Mouse (Mus musculus) kidney, adult 2 months (tissue): ENCODE results near the gene Slc5a7. TPM values are rescaled to one million over a fixed set of nuclear protein-coding genes. Genes with fewer than 3 reads are reported as not detected.
A peak's percentile ranks its signal among the peaks of the same experiment; 100 is the strongest.

Experiments
- DNase-seq: peaks from one replicate; pipeline ENCODE4 v3.0.0; 2021
- H3K27ac ChIP-seq: fragments of 200-500 bp; 2 replicates; pipeline ENCODE4 v1.5.1; 2012; ENCODE audit warnings: low read depth, low read length, control low read depth, inconsistent platforms; ENCODE audit not compliant: insufficient read depth
- H3K27me3 ChIP-seq: fragments of 200-500 bp; replicated peaks from 2 replicates; pipeline ENCODE4 v1.6.1; 2012; ENCODE audit warnings: mild to moderate bottlenecking, moderate library complexity, low read length, inconsistent platforms; ENCODE audit not compliant: control insufficient read depth, insufficient read depth
- H3K36me3 ChIP-seq: fragments of 200-500 bp; 2 replicates; pipeline ENCODE4 v1.6.1; 2012; ENCODE audit warnings: mild to moderate bottlenecking, moderate library complexity, low read length, inconsistent platforms; ENCODE audit not compliant: control insufficient read depth, insufficient read depth
- H3K4me1 ChIP-seq: fragments of 200-500 bp; 2 replicates; pipeline ENCODE4 v1.6.1; 2011; ENCODE audit warnings: low read length; ENCODE audit not compliant: control insufficient read depth, insufficient read depth
- H3K4me3 ChIP-seq: fragments of 200-500 bp; 2 replicates; pipeline ENCODE4 v1.5.1; 2011; ENCODE audit warnings: mild to moderate bottlenecking, low read depth, low read length, control low read depth; ENCODE audit not compliant: insufficient read depth
- CTCF ChIP-seq: fragments of 200-500 bp; conservative IDR thresholded peaks from 2 replicates; pipeline ENCODE4 v1.5.1; 2011; ENCODE audit warnings: low read depth, mild to moderate bottlenecking, control low read depth, low read length, moderate library complexity, mixed read lengths; ENCODE audit not compliant: insufficient read depth, insufficient read length
- POLR2A ChIP-seq: fragments of 200-500 bp; IDR thresholded peaks from one replicate; pipeline ENCODE4 v1.6.1; 2011; ENCODE audit warnings: low read depth, low read length, control low read depth
- WGBS: fragments of 180-500 bp; shearing (Covaris S2); methylation state at CpG from one replicate; pipeline ENCODE4 v1.1.7; 2018; 5-methylcytosine and 5-hydroxymethylcytosine counted together
- polyA plus RNA-seq: library from polyadenylated mRNA; depleted of rRNA; stranded (reverse); fragments of >200 nt; gene quantifications from 2 replicates; pipeline ENCODE4 v1.2.3, GENCODE M21; 2012; rRNA removed

Slc5a7 gene
- not detected in 2 replicates for polyA plus RNA-seq

GRCm38 (mm10) chr17:54298934-54299333 is at the start of gene Slc5a7:
Slc5a7 (minus strand) TSS chr17:54299034.
- Histone ChIP-seq H3K4me3 (no peak within 1 kb of the TSS), H3K27ac (no peak within 1 kb of the TSS), H3K27me3 (no peaks in the 10 kb centered on the region), H3K4me1 (no peaks in the 10 kb centered on the region), H3K36me3 (no peaks in the 10 kb centered on the region)
- DNase-seq, result no peak
- TF ChIP-seq CTCF (no peak), POLR2A (no peak)
- 66% methylated on average over 1 of the region's 1 CpGs for WGBS

- DNase-seq, result no peak
- H3K4me3 ChIP-seq, result no peak overlapping the region
- 76% methylated on average over 8 of the region's 8 CpGs for WGBS
- no peaks in the 10 kb centered on the region for H3K27me3 ChIP-seq
- H3K27ac ChIP-seq, result no peak overlapping the region
- TF ChIP-seq POLR2A (no peak), CTCF (no peak)
- no peaks in the 10 kb centered on the region for H3K4me1 ChIP-seq
- H3K36me3 ChIP-seq, result no peaks in the 10 kb centered on the region
Measured at GRCm38 (mm10) chr17:54347672-54348071, 48.8 kb upstream of the Slc5a7 start.

- H3K4me3 ChIP-seq, result no peak overlapping the region
- no peaks in the 10 kb centered on the region for H3K4me1 ChIP-seq
- WGBS, result 18% methylated on average over 4 of the region's 4 CpGs
- DNase-seq, result peak; percentile 19
- H3K27me3 ChIP-seq, result no peaks in the 10 kb centered on the region
- TF ChIP-seq CTCF (no peak), POLR2A (no peak)
- H3K27ac ChIP-seq, result no peak overlapping the region
- no peaks in the 10 kb centered on the region for H3K36me3 ChIP-seq
Measured at GRCm38 (mm10) chr17:54343395-54343794, 44.6 kb upstream of the Slc5a7 start.

- H3K36me3 ChIP-seq, result no peaks in the 10 kb centered on the region
- no peaks in the 10 kb centered on the region for H3K4me1 ChIP-seq
- no peaks in the 10 kb centered on the region for H3K27me3 ChIP-seq
- WGBS, result 5% methylated on average over 37 of the region's 37 CpGs
- H3K4me3 ChIP-seq, result no peak overlapping the region
- TF ChIP-seq CTCF (no peak), POLR2A (no peak)
- no peak overlapping the region for H3K27ac ChIP-seq
- no peak for DNase-seq
Measured at GRCm38 (mm10) chr17:54298232-54298924, 456 bp downstream of the Slc5a7 start.

- Histone ChIP-seq H3K36me3 (no peaks in the 10 kb centered on the region), H3K4me3 (no peak overlapping the region), H3K27me3 (no peaks in the 10 kb centered on the region), H3K27ac (no peak overlapping the region), H3K4me1 (no peaks in the 10 kb centered on the region)
- TF ChIP-seq CTCF (no peak), POLR2A (no peak)
- no peak for DNase-seq
Measured at GRCm38 (mm10) chr17:54250783-54251182, 48.1 kb downstream of the Slc5a7 start.

- H3K27ac ChIP-seq, result no peak overlapping the region
- H3K4me3 ChIP-seq, result no peak overlapping the region
- no peaks in the 10 kb centered on the region for H3K36me3 ChIP-seq
- H3K27me3 ChIP-seq, result no peaks in the 10 kb centered on the region
- TF ChIP-seq CTCF (no peak), POLR2A (no peak)
- no peaks in the 10 kb centered on the region for H3K4me1 ChIP-seq
- DNase-seq, result no peak
Measured at GRCm38 (mm10) chr17:54243650-54244300, 55.1 kb downstream of the Slc5a7 start.

GRCm38 (mm10) chr17:54239435-54239834 is 59.4 kb downstream of the Slc5a7 start:
- DNase-seq, result no peak
- TF ChIP-seq POLR2A, result no peak
- no peak for TF ChIP-seq CTCF
- WGBS, result 72% methylated on average over 8 of the region's 8 CpGs
- Histone ChIP-seq H3K27me3 (no peaks in the 10 kb centered on the region), H3K4me1 (no peaks in the 10 kb centered on the region), H3K27ac (no peak overlapping the region), H3K36me3 (no peaks in the 10 kb centered on the region), H3K4me3 (no peak overlapping the region)
